Mouse (Mus musculus): ENCODE data around the gene Adamts18. TPM values are rescaled to one million over a fixed set of nuclear protein-coding genes. Genes with fewer than 3 reads are reported as not detected.

Gene Adamts18
- polyA plus RNA-seq, 1 experiment from 2014 or later: 0.90 TPM

DNA sequence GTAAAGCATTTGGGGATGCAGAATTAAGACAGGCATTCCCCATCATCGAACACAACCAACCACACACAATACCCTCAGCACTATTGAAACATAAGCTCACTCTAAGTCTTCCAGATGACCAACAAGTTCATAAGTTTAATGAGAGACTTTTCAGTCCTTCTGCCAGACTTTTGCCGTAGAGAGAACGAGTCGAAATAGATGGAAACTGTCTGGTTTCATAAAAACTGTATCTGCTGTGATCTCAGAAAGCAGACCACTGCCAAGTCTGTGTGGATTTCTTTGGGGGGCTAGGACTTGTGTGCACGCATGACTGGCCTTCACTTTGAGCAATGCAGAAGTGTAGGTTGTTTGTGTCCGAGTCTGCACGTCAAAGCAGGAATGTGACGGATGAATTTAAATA, 123.2 kb downstream of the Adamts18 start:
- Histone ChIP-seq H3K9ac (ENCODE audit: low read length) (no peak overlapping the region), H3K9me3 (ENCODE audit: control insufficient read depth, low read length) (no peaks in the 10 kb centered on the region), H3K4me3 (ENCODE audit: low read depth, low read length) (no peak overlapping the region), H3K36me3 (ENCODE audit: control insufficient read depth, insufficient read depth, low read length) (no peaks in the 10 kb centered on the region), H3K27me3 (ENCODE audit: control insufficient read depth, insufficient read depth, low read length) (no peaks in the 10 kb centered on the region), H3K27ac (replicated peaks) (no peak overlapping the region), H3K4me2 (replicated peaks; ENCODE audit: low read depth) (no peak overlapping the region), H3K4me1 (replicated peaks; ENCODE audit: control insufficient read depth, insufficient read depth) (no peaks in the 10 kb centered on the region)
- TF ChIP-seq EP300 (optimal IDR thresholded peaks at IDR 0.05) (no peak), CTCF (IDR thresholded peaks at IDR 0.05; ENCODE audit: low read depth) (no peak)
- no peak for DNase-seq (ENCODE audit: low spot score)
- ATAC-seq (ENCODE audit: low FRiP score, low TSS enrichment): no peak
- WGBS: 62% methylated on average over 8 of the region's 8 CpGs

DNA sequence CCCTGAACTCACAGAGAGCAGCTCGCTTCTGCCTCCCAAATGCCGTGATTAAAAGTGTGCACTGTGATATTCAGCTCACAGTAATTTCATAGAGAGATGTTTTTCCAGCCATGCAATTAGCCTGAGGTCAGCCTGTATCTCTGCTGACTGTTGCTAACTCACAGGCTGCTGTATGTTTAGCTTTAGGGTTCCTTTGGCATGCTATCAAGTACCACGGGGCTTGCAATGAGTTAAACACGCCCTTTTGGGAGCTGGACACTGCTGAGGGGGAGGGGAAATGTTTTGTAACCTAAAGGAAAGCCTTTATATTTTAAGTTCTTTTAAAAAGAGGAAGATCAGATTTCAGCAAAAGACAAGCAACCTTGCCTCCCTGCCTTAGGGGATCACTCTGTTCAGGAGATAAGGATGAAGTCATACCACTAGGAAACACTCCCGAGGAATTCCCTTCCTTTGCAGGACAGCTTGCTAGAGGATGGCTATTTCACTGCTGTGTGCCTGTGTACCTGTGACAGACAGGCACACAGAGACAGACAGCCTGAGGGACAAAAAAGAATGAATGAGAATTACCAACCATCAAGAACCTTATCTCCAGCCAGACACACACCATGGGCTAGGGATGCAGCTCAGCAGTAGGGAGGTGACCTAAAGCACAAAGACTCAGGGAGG, 124.5 kb downstream of the Adamts18 start:
- WGBS: 35% methylated on average over 5 of the region's 5 CpGs
- no peaks in the 10 kb centered on the region for H3K36me3 ChIP-seq (ENCODE audit: control insufficient read depth, insufficient read depth, low read length)
- no peak overlapping the region for H3K9ac ChIP-seq (ENCODE audit: low read length)
- H3K27ac ChIP-seq (replicated peaks): no peak overlapping the region
- no peak overlapping the region for H3K4me3 ChIP-seq (ENCODE audit: low read depth, low read length)
- H3K27me3 ChIP-seq (ENCODE audit: control insufficient read depth, insufficient read depth, low read length): no peaks in the 10 kb centered on the region
- DNase-seq (ENCODE audit: low spot score): no peak
- no peak overlapping the region for H3K4me2 ChIP-seq (replicated peaks; ENCODE audit: low read depth)
- no peaks in the 10 kb centered on the region for H3K4me1 ChIP-seq (replicated peaks; ENCODE audit: control insufficient read depth, insufficient read depth)
- no peak for TF ChIP-seq CTCF (IDR thresholded peaks at IDR 0.05; ENCODE audit: low read depth)
- no peak for TF ChIP-seq EP300 (optimal IDR thresholded peaks at IDR 0.05)
- H3K9me3 ChIP-seq (ENCODE audit: control insufficient read depth, low read length): no peaks in the 10 kb centered on the region
- ATAC-seq (ENCODE audit: low FRiP score, low TSS enrichment): no peak

DNA sequence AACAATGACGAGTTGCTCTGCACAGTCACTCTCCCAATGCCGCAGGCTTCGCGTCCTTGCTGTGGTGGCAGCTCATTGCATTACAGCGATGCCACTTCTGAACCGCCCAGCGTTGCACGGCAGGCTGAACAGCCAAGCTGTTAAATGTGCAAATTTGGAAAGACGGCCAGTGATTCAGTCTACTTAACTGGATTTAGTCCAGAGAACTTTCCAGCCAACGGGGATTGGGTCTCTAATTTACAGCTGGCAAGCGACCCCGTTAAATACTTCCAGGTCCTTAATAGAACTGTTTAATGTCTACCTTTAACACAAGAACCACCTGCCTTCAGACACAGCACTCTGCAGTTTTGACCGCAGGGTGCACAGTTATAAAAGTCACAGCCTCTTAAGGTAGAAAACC, 127.1 kb downstream of the Adamts18 start:
- no peaks in the 10 kb centered on the region for H3K36me3 ChIP-seq (ENCODE audit: control insufficient read depth, insufficient read depth, low read length)
- H3K4me3 ChIP-seq (ENCODE audit: low read depth, low read length): no peak overlapping the region
- no peak overlapping the region for H3K9ac ChIP-seq (ENCODE audit: low read length)
- TF ChIP-seq EP300 (optimal IDR thresholded peaks at IDR 0.05): no peak
- no peak for TF ChIP-seq CTCF (IDR thresholded peaks at IDR 0.05; ENCODE audit: low read depth)
- no peaks in the 10 kb centered on the region for H3K27me3 ChIP-seq (ENCODE audit: control insufficient read depth, insufficient read depth, low read length)
- H3K9me3 ChIP-seq (ENCODE audit: control insufficient read depth, low read length): no peaks in the 10 kb centered on the region
- H3K4me2 ChIP-seq (replicated peaks; ENCODE audit: low read depth): no peak overlapping the region
- H3K4me1 ChIP-seq (replicated peaks; ENCODE audit: control insufficient read depth, insufficient read depth): no peaks in the 10 kb centered on the region
- 67% methylated on average over 13 of the region's 13 CpGs for WGBS
- DNase-seq (ENCODE audit: low spot score) (no peak), ATAC-seq (ENCODE audit: low FRiP score, low TSS enrichment) (no peak)
- no peak overlapping the region for H3K27ac ChIP-seq (replicated peaks)

DNA sequence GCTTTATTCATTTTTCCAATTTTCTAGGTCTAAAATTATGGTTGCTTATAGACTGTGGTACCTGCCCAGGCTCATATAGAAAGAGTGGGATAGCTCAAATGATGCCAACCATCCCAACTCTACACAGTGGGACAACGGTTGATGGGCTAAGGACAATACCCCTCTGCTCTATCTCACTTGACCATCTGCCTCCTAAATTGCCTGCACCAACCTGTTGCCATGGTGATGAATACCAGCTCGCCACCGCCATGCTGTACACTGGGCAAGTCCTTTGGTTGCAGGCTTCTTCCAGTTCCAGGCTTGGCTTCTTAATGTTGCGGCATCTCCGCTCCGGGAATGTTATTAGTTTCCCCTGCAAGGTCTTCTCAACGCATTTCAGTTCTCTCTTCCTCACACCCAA, 143.6 kb downstream of the Adamts18 start:
- Histone ChIP-seq H3K4me3 (ENCODE audit: low read depth, low read length) (no peak overlapping the region), H3K4me1 (replicated peaks; ENCODE audit: control insufficient read depth, insufficient read depth) (no peaks in the 10 kb centered on the region), H3K27me3 (ENCODE audit: control insufficient read depth, insufficient read depth, low read length) (no peaks in the 10 kb centered on the region), H3K36me3 (ENCODE audit: control insufficient read depth, insufficient read depth, low read length) (no peaks in the 10 kb centered on the region), H3K4me2 (replicated peaks; ENCODE audit: low read depth) (no peak overlapping the region), H3K27ac (replicated peaks) (no peak overlapping the region), H3K9me3 (ENCODE audit: control insufficient read depth, low read length) (no peaks in the 10 kb centered on the region), H3K9ac (ENCODE audit: low read length) (no peak overlapping the region)
- ATAC-seq (ENCODE audit: low FRiP score, low TSS enrichment) (no peak), DNase-seq (ENCODE audit: low spot score) (no peak)
- TF ChIP-seq EP300 (optimal IDR thresholded peaks at IDR 0.05) (no peak), CTCF (IDR thresholded peaks at IDR 0.05; ENCODE audit: low read depth) (no peak)
- 83% methylated on average over 7 of the region's 7 CpGs for WGBS

- H3K4me1 ChIP-seq (replicated peaks; ENCODE audit: control insufficient read depth, insufficient read depth): no peaks in the 10 kb centered on the region
- no peak overlapping the region for H3K4me3 ChIP-seq (ENCODE audit: low read depth, low read length)
- H3K27me3 ChIP-seq (ENCODE audit: control insufficient read depth, insufficient read depth, low read length): no peaks in the 10 kb centered on the region
- H3K36me3 ChIP-seq (ENCODE audit: control insufficient read depth, insufficient read depth, low read length): no peaks in the 10 kb centered on the region
- no peak overlapping the region for H3K27ac ChIP-seq (replicated peaks)
- ATAC-seq (ENCODE audit: low FRiP score, low TSS enrichment): no peak
- H3K9me3 ChIP-seq (ENCODE audit: control insufficient read depth, low read length): no peaks in the 10 kb centered on the region
- no peak overlapping the region for H3K9ac ChIP-seq (ENCODE audit: low read length)
- no peak for DNase-seq (ENCODE audit: low spot score)
- H3K4me2 ChIP-seq (replicated peaks; ENCODE audit: low read depth): no peak overlapping the region
- 57% methylated on average over 14 of the region's 14 CpGs for WGBS
- no peak for TF ChIP-seq EP300 (optimal IDR thresholded peaks at IDR 0.05)
- TF ChIP-seq CTCF (IDR thresholded peaks at IDR 0.05; ENCODE audit: low read depth): no peak
Measured at GRCm38 (mm10) chr8:113691622-113692343, 156.8 kb downstream of the Adamts18 start.

- TF ChIP-seq CTCF (IDR thresholded peaks at IDR 0.05; ENCODE audit: low read depth) (no peak), EP300 (optimal IDR thresholded peaks at IDR 0.05) (no peak)
- ATAC-seq (ENCODE audit: low FRiP score, low TSS enrichment) (no peak), DNase-seq (ENCODE audit: low spot score) (no peak)
- H3K36me3 ChIP-seq (ENCODE audit: control insufficient read depth, insufficient read depth, low read length): no peaks in the 10 kb centered on the region
- H3K27ac ChIP-seq (replicated peaks): no peak overlapping the region
- no peak overlapping the region for H3K4me2 ChIP-seq (replicated peaks; ENCODE audit: low read depth)
- WGBS: 77% methylated on average over 8 of the region's 8 CpGs
- H3K27me3 ChIP-seq (ENCODE audit: control insufficient read depth, insufficient read depth, low read length): no peaks in the 10 kb centered on the region
- no peak overlapping the region for H3K9ac ChIP-seq (ENCODE audit: low read length)
- no peaks in the 10 kb centered on the region for H3K4me1 ChIP-seq (replicated peaks; ENCODE audit: control insufficient read depth, insufficient read depth)
- no peak overlapping the region for H3K4me3 ChIP-seq (ENCODE audit: low read depth, low read length)
- no peaks in the 10 kb centered on the region for H3K9me3 ChIP-seq (ENCODE audit: control insufficient read depth, low read length)
Measured at GRCm38 (mm10) chr8:113688543-113688915, 160.0 kb downstream of the Adamts18 start.

Data from stomach, postnatal 0 days (tissue).